Mouse (Mus musculus): ENCODE results near the gene Phldb1.

The Phldb1 gene

DNA sequence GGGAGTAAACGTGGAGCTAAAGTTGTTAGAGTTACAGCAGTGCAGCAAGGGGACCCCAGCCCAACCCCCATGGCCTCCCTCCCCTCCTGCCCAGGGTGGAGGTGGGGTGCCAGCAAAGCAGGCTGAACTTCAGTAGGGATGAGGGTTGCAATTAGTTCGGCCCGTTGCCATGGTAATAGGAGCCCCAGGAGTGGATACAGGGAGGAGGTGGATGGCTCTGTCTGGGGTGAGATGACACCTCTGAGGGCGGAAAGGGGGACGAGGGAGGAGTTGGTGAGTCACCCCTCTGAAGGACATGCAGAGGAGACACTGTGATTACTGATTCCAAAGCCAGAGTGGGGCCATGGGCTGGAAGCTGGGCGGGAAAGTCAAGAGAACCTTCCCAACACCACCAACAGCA, 26.1 kb downstream of the Phldb1 start:
- peak; percentile 48 for DNase-seq (ENCODE audit: low read depth, low spot score)

DNA sequence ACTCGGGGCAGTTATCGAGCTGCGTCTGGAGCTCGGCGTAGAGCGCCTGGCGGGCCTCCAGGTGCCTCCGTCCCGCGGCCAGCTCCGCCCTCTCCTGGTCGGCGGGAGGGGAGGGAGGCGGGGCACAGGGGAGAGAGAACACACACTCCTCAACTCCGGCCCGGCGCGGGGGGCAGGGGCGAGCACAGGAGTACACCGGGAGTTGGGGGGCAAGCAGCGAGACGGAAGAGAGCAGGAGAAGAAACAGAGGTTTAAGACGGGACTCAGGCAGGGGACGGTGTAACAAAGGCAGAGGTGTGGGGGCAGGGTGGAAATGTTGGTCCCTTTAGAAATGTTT, 26.6 kb downstream of the Phldb1 start:
- peak; percentile 58 for DNase-seq (ENCODE audit: low read depth, low spot score)

DNA sequence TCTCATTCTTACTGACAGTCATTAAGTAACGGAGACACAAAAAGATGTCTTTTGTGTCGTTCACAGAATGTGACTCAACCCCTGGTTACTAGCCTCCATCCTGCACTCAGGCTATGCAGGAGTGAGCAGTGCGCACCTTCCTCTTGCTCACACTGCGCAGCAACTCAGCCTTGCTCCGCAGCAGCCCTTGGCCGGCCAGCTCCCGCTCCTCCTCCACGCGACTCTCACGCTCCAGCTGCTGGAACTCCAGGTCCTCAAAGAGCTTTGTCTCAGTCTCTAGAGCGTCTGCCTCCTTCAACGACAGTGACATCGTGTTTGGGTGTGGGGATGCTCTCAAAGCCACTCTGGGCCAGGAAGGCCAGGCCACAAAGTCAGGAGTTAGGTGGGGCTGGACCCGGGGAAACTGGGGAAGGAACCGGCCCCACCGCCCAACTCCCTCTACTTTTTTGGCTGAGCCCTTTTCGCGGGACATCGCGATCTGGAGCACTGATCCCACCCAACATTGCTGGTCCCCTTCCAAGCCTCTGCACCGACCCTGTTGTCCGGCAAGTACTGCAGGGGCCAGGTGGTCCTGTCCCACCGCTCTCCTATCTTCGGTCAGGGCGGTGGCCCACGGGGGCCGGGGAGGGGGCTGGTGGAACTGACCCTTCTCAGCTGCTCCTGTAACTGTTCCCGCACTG, 27.1 kb downstream of the Phldb1 start:
- no peak for DNase-seq (ENCODE audit: low read depth, low spot score)

DNA sequence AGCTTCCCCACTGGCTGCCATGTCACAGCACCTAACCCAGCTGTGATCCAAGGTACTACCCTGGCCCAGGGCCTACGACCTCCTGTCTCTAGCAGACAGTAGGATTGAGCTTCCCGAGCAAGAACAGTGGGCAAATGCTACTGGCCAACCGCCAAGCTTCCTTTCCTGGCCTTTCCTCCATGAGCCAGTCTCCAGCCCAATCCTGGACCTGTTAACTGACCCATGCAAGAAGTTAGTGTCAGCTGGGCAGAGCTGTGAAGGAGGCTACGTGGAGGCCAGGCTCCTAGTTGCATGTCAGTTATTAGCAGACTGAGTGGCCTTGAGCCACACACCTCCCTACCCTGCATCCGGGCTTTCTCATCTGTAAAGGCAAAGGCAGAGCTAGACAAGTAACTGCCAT, 35.3 kb downstream of the Phldb1 start:
- DNase-seq (ENCODE audit: low read depth, low spot score) = no peak

DNA sequence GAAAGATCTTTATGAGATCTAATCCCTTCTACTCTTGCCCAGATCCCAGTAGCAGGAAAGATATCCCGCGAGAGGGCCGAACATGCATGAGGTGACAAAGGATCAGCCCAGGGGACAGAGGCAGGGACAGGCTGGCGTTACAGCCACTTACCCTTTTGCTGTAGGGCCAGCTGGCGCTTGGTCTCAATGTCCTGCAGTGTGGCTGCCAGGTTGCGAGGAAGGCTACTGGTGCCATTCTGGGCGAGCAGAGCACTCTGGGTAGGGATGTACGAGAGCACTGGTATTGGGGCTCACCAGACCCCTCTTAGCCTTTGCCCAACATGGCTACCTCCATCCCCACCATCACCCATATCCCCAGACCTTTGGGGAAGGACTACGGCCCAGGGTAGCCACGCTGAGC, 35.8 kb downstream of the Phldb1 start:
- no peak for DNase-seq (ENCODE audit: low read depth, low spot score)

DNA sequence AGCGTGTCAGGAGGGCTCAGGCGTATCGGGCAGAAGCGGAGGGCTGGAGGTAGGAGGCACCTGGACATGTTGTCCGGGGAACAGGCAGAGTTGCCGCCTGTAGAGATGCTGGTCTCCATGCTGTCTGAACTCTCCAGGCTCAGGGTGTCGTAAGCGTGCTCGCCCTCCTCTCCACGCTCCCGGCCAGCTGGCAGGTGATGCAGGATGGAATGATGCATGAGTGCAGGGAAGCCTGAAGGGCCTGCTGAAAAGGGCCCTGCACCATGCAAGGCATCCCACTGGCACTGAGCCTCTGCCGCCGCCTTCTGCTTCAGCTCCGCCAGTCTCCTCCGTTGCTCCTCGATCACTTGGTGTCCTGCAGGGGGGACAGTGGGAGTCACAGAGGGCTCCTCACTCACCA, 37.1 kb downstream of the Phldb1 start:
- no peak for DNase-seq (ENCODE audit: low read depth, low spot score)

DNA sequence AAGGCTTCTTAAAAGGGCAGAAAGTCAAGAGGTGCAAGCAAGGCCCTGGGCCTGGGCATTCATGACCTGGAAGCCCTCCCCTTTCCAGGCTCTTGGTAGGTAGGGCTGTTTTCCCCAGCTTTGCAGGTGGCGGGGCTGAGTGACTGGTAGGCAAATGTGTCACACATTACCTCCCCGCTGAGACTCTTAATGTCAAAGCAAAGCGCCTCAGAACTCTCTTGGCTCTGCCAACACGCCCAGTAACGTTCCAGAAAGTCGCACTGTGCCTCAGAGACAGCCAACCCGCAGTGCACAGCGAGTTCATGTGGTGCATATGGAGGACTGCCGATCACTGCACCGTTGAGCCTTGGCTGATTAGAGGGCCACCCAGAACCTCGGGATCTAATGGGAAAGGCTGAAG, 41.9 kb downstream of the Phldb1 start:
- peak; percentile 48 for DNase-seq (ENCODE audit: low read depth, low spot score)

DNA sequence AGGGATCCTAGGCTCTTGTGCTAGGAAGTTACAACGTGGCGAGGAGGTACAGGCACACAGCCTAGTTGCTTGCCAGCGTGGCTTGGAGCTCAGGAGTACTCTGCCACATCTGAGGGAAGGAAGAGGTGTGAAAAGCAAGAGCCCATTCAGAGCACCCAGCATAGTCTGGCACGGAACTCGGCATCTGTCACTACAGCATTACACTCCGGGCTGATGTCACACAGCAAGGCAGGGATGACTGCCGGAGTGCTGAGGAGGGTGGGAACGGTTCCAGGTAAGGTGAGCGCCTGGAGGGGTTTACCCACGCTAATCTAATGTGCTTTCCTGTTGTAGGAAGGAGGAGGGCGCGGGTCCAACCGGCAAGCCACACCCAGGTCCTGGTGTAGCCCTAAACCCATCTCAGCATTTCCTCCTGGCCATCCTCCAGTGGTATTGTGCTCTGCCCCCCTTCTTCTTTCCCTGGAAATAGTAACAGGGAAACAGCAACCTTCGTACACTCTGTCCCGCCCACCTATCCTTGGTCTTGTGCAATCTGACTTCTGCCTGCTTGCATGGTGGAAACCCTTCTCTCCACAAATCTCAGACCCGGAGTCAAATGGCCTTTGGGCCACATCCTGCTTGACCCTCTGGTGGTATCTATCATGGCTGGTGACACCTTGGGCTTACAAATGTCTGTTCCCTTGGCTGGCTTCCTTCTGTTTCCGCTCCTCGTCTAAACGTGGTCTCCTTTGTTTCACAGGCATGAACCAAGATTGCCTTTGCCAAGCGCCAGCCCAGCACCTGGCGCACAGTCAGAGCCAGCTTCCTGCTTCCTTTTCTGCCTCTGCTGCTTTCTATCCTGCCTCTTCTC, 43.1 kb downstream of the Phldb1 start:
- no peak for DNase-seq (ENCODE audit: low read depth, low spot score)

DNA sequence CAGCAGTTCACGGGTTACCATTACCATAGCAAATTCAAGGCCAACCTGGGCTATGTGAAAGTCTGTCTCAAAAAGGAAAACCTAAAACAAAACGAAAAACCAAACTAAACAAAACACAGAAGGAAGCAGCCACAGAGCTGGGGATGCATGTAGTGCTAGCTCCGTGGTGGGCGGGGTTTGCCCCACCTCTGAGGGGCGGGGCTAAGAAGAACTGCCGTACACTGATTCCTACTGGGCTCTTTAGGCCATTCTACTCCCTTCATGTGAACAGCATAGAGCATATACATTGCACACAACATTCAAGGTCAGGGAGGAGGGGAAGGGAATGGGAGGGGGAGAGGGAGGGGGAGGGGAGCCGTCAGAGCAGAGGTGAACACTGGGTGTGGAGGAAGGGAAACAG, 44.4 kb downstream of the Phldb1 start:
- DNase-seq (ENCODE audit: low read depth, low spot score) = no peak

DNA sequence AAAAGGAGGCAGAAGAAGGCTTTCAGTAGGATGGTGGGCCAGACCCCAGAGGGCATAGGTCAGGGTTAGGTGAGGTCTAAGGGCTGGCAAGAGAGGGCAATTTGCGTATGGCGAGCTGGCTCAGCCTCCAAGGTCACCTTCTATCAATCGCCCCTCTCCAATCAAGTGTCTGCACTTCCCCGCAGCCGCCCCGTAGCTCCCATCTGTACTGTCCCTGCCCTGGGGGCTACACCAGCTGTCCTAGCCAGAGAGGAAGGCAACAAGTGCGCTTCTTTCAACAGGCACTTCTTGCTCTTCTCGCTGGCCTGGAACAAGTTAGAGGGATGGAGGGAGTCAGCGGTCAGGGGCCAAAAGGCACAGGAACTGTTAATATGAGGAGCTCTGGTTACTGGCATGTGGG, 47.0 kb downstream of the Phldb1 start:
- DNase-seq (ENCODE audit: low read depth, low spot score) = no peak

DNA sequence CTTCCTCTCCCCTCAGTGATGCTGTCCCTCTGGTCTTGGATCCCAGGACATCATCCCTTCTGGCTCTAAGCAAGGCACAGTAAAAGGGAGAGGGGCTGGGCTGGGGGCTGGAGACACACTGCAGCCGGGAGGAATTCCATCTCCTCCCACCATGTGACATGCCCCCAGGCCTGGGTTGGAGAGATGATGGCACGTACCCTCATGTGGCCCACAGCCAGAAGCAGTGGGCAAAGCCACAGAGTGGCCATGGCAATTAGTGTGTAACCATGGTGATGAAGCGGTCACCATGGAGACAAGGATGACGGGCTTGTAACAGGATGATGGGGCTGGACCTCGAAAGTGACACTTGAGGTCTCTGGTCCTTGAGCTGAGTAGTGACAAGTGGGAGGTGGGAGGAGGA, 48.4 kb downstream of the Phldb1 start:
- DNase-seq (ENCODE audit: low read depth, low spot score) = no peak

DNA sequence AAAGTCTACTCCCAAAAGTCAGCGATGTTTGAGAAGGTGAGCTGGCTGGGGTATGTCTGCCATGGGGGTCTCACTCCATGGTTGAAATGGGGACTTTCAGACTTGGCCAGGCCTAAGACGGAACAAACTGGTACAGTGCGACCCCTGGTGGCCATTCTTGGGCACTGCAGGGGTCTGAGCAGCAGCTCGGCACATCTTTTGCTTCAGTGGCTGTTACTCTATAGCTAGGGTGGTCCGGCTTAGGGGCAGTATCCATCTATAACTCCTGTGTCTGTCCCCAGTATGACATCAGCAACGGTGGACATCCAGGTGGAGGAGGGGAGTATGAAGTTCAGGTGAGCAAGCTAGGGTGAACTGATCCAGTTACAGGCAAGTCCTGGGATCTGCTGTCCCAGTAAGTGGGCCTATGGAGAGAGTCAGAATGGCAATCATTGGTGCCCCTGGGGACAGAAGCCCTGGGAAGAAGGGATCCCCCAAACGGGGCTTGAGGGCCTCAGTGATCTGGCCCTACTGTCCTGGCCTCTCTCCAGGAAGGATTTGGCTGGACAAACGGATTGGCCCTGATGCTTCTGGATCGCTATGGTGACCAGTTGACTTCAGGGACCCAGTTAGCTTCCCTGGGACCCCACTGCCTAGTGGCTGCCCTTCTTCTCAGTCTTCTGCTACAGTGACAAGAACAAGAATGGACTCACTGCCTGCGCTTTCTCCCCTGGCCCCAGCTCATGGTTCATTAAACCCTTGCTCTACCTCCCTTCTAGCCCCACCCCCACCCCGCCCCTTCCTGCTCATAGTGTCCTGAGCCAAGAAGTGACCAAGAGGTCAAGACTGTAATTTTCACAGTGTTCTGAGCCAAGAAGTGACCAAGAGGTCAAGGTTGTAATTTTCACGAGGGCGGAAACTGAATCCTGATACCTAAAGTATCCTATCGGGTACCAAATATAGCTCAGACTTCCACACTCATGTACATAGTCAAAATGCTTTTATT, 49.4 kb downstream of the Phldb1 start:
- peak; percentile 60 for DNase-seq (ENCODE audit: low read depth, low spot score)

DNA sequence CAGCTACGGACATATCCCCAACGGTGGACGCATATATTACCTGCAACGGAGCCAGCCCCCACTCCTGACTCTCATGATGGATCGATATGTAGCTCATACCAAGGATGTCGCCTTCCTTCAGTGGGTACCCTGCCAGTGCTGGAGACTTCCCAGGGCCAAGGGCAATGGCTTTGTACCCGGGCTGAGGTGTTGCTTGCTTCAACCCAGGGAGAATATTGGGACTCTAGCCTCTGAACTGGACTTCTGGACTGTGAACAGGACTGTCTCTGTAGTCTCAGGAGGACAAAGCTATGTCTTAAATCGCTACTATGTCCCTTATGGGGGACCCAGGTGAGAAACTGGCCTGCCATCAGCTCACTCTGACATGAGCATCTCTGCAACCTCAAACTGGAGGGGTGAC, 52.0 kb downstream of the Phldb1 start:
- no peak for DNase-seq (ENCODE audit: low read depth, low spot score)

DNA sequence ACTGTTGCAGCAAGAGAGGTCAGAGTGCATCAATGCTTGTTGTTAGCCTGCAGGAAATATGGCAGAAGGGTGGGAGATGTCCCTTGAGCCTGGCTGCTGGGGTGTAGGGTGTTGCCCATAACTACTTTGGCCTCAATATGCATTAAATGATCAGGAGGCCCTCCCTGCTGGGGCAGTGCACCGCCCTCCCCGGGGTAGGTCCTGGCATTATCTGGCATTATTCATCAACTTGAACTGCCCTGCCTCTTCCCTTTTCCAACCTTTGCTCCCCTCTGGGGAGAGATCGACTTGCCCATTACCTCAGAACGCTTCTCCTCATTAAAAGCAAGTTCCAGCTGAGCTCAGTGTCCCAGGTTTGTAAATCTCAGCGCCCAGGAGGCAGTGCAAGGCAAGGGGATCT, 55.4 kb downstream of the Phldb1 start:
- no peak for DNase-seq (ENCODE audit: low read depth, low spot score)

DNA sequence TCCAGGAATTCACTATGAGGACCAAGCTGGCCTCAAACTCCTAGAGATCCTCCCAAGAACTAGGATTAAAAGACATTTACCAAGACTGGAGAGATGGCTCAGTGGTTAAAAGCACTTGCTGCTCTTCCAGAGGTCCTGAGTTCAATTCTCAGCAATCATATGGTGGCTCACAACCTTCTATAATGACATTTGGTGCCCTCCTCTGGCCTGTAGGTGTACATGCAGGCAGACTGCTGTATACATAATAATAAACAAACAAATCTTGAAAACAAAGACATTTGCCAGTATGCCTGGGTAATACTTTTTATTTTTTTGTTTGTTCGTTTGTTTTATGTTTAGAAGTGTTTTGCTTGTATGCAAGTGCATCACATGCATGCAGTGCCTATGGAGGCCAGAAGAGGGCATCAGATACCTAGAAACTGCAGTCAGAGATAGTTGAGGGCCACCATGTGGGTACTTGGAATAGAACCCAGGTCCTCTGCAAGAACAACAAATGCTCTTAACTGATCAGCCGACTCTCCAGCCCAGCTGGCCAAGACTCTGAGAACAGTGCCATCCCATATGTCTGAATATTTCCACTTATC, 56.6 kb downstream of the Phldb1 start:
- DNase-seq (ENCODE audit: low read depth, low spot score) = peak; percentile 47

DNA sequence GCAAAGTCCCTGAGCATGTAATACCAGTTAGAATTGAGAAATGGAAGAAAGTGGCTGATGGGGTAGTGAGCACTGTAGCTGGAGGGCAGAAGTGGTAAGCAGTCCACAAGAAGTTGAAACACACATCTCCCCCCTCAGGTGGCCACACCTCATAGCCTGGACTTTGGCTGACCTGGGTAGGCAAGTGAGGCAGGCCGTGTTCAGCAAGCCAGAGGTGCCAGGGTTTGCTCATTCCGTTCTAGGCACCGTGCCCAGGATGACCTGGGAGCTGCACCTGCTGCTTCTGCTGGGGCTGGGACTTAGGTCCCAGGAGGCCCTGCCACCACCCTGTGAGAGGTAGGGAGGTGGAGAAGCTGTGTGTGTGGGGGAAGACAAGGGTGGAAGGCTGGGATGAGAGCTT, 62.0 kb downstream of the Phldb1 start, which contains the start of gene Treh:
Treh (plus strand) TSS at position 229 of the 400 bp plus-strand sequence.
- DNase-seq (ENCODE audit: low read depth, low spot score) = no peak

DNA sequence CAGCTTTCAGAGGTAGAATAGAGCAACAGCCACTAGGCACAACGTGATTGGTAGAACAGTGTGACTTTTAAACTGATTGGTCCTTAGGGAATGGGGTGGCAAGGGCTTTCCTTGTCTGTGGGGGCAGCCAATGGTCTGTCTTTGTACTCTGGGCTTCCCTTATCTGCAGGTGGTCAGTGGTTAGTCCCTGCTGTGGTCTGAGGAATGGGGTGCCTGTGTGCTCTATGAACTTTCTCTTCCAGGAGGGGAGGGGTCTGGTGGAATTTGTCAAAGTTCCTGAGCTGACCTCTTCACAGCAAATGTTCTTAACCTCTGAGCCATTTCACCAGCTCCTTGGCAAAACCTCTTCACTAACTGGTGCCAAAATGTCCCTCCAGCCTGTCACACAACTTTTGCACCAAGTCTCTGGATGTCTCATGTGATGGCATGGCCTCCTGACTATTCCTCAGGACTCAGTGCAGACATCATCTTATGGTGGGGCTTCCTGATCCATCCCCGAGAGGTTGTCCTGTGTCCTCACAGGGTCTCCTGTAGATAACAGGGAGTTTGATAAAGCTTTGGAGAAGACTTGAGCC, 62.6 kb downstream of the Phldb1 start:
- DNase-seq (ENCODE audit: low read depth, low spot score) = no peak

DNA sequence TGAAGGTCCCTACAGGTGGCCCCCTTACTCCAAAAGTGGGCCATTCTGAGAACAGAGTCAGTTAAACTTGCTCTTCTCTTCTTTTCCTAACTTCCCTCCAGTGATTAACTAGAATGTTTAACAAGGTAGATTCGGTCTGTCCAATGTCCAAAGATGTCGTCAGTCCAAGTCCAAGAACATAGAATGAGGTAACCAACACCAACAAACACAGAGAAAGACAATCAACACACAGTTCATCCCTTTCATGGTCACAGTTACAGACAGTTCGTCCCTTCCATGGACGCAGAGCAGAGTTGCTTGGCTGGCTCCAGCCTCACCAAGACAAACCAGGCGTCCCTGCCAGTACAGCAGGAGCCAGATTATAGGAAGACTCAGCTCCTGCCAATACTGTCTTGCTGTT, 63.6 kb downstream of the Phldb1 start:
- DNase-seq (ENCODE audit: low read depth, low spot score) = no peak

DNA sequence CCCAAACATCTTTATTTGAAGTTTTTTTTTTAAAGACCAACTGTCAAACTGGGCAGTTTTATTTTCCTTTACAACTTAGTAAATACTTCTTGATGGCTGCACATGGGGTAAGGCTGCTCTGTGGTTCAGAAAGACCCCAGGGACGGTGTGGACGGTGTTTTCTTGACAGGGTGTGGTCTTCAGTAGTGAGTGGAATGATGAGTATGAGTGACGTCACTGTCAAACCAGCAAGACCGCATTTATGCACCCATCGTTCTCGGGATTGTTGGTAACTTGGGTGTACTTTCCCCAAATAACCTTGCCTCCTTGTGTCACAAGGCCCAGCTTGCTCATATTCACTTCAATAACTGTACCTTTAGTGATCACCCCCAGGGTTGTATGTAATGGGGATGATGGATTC, 71.3 kb downstream of the Phldb1 start:
- no peak for DNase-seq (ENCODE audit: low read depth, low spot score)

DNA sequence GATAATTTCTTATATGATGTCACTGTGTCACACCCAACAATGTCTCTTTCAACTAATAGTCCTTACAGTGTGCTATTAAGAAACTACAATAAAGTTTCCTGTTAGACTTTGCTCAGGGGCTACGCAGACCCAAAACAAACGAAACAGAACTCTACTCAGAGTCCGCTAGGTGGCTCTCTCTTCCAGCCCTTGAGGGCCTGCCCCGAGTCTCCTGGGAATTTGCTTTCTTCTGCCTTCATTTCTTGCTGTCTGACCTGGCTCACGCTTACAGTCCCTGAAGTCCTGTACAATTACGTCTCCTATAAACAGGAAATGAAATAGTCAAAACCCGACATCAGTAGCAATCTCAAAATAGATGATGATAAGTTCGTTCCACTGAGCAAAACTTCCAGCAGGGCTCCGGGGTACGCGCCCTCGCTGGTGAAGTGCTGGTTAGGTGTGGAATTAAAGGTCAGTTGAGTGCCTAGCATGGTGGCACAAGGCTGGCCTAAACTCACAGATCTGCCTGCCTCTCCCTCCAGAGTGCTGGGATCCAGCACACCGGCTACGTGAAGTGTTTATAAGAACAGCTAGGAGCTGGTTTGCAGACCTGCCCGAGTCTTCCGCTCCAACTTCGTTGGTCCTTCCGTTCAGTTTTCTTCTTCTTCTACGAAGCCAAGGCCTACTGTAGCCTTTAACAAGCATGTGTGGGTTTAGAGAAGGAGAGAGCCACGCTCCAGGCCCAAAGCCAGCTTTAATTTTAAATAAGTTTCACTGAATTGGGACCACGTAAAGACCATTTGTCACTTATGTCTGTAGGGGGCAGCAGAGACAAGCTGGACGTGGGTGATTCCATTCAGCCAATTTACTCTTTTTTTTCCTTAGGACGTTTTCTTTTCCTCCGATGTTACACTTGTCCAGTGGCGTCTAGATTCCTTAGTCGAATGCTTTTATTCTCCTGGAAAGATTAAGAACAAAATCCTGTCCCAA, 79.6 kb downstream of the Phldb1 start:
- DNase-seq (ENCODE audit: low read depth, low spot score) = peak; percentile 72

Data from ES-CJ7 (cell line).